Mouse (Mus musculus): Measurements from ENCODE around the gene Slc2a5. TPM values are rescaled to one million over a fixed set of nuclear protein-coding genes. Genes with fewer than 3 reads are reported as not detected.

Gene Slc2a5
- total RNA-seq (2017): not detected in 2 replicates

- no peak for ATAC-seq (replicated peaks; ENCODE audit: low read depth, poor library complexity, severe bottlenecking)
Measured at GRCm38 (mm10) chr4:150119055-150119454, at the start of gene Slc2a5. Gene Slc2a5, plus strand, starts transcription at chr4:150119283.

- ATAC-seq (replicated peaks; ENCODE audit: low read depth, poor library complexity, severe bottlenecking): no peak
Measured at GRCm38 (mm10) chr4:150070136-150070535, 48.9 kb upstream of the Slc2a5 start.

GRCm38 (mm10) chr4:150072416-150073101 is 46.5 kb upstream of the Slc2a5 start:
- no peak for ATAC-seq (replicated peaks; ENCODE audit: low read depth, poor library complexity, severe bottlenecking)

- peak; percentile 93 for ATAC-seq (replicated peaks; ENCODE audit: low read depth, poor library complexity, severe bottlenecking)
Measured at GRCm38 (mm10) chr4:150073102-150073473, 46.0 kb upstream of the Slc2a5 start.

GRCm38 (mm10) chr4:150075350-150075749 is 43.7 kb upstream of the Slc2a5 start:
- ATAC-seq (replicated peaks; ENCODE audit: low read depth, poor library complexity, severe bottlenecking): no peak

- ATAC-seq (replicated peaks; ENCODE audit: low read depth, poor library complexity, severe bottlenecking): peak; percentile 45; the same call in 1 of the 2 replicates
Measured at GRCm38 (mm10) chr4:150076147-150076546, 42.9 kb upstream of the Slc2a5 start.

GRCm38 (mm10) chr4:150078646-150079045 is 40.4 kb upstream of the Slc2a5 start:
- no peak for ATAC-seq (replicated peaks; ENCODE audit: low read depth, poor library complexity, severe bottlenecking)

GRCm38 (mm10) chr4:150079244-150079643 is 39.8 kb upstream of the Slc2a5 start:
- ATAC-seq (replicated peaks; ENCODE audit: low read depth, poor library complexity, severe bottlenecking): no peak

GRCm38 (mm10) chr4:150080330-150080967 is 38.6 kb upstream of the Slc2a5 start:
- ATAC-seq (replicated peaks; ENCODE audit: low read depth, poor library complexity, severe bottlenecking): no peak

GRCm38 (mm10) chr4:150085366-150085765 is 33.7 kb upstream of the Slc2a5 start:
- ATAC-seq (replicated peaks; ENCODE audit: low read depth, poor library complexity, severe bottlenecking): no peak

GRCm38 (mm10) chr4:150086841-150087160 is 32.3 kb upstream of the Slc2a5 start:
- no peak for ATAC-seq (replicated peaks; ENCODE audit: low read depth, poor library complexity, severe bottlenecking)

GRCm38 (mm10) chr4:150087161-150087889 is 31.8 kb upstream of the Slc2a5 start, which contains the start of gene Gpr157:
Gene Gpr157, plus strand, starts transcription at chr4:150087365.
- ATAC-seq (replicated peaks; ENCODE audit: low read depth, poor library complexity, severe bottlenecking): peak; percentile 94

GRCm38 (mm10) chr4:150087890-150088530 is 31.1 kb upstream of the Slc2a5 start:
- no peak for ATAC-seq (replicated peaks; ENCODE audit: low read depth, poor library complexity, severe bottlenecking)

- ATAC-seq (replicated peaks; ENCODE audit: low read depth, poor library complexity, severe bottlenecking): no peak
Measured at GRCm38 (mm10) chr4:150089121-150089520, 30.0 kb upstream of the Slc2a5 start.

- ATAC-seq (replicated peaks; ENCODE audit: low read depth, poor library complexity, severe bottlenecking): peak; percentile 12; the same call in 1 of the 2 replicates
Measured at GRCm38 (mm10) chr4:150091887-150092582, 27.0 kb upstream of the Slc2a5 start.

GRCm38 (mm10) chr4:150092583-150092902 is 26.5 kb upstream of the Slc2a5 start:
- ATAC-seq (replicated peaks; ENCODE audit: low read depth, poor library complexity, severe bottlenecking): peak; percentile 19; the same call in 1 of the 2 replicates

GRCm38 (mm10) chr4:150093560-150094462 is 25.3 kb upstream of the Slc2a5 start:
- ATAC-seq (replicated peaks; ENCODE audit: low read depth, poor library complexity, severe bottlenecking): peak; percentile 40; the same call in 1 of the 2 replicates

- ATAC-seq (replicated peaks; ENCODE audit: low read depth, poor library complexity, severe bottlenecking): no peak
Measured at GRCm38 (mm10) chr4:150094463-150094789, 24.7 kb upstream of the Slc2a5 start.

- ATAC-seq (replicated peaks; ENCODE audit: low read depth, poor library complexity, severe bottlenecking): no peak
Measured at GRCm38 (mm10) chr4:150096309-150096708, 22.8 kb upstream of the Slc2a5 start.

Data from common myeloid progenitor, adult 5-6 weeks (primary cell).